Mouse (Mus musculus) thymus, adult 2 months (tissue): ENCODE results near the gene Slc9b1.

Experiments used
- CTCF ChIP-seq: fragments of 200-500 bp; IDR thresholded peaks from 2 replicates; pipeline ENCODE4 v1.5.1; 2012; ENCODE audit warnings: mild to moderate bottlenecking, control low read depth, low read length, moderate library complexity, borderline replicate concordance; ENCODE audit not compliant: control insufficient read depth, poor library complexity, insufficient read depth; ENCODE audit errors: extremely low read depth
- POLR2A ChIP-seq: fragments of 200-500 bp; IDR thresholded peaks from 2 replicates; pipeline ENCODE4 v1.6.1; 2012; ENCODE audit warnings: mild to moderate bottlenecking, low read length, control low read depth, moderate library complexity; ENCODE audit not compliant: control insufficient read depth, poor library complexity, insufficient read depth; ENCODE audit errors: extremely low read depth

GRCm38 (mm10) chr3:135304566-135304965, 43.3 kb upstream of the Slc9b1 start:
- TF ChIP-seq CTCF (no peak), POLR2A (no peak)
